Mouse (Mus musculus): ENCODE data around the gene Cep57. TPM values are rescaled to one million over a fixed set of nuclear protein-coding genes. Genes with fewer than 3 reads are reported as not detected.
A peak's percentile ranks its signal among the peaks of the same experiment; 100 is the strongest.

The Cep57 gene
- polyA plus RNA-seq, 1 experiment = 92.8 TPM

DNA sequence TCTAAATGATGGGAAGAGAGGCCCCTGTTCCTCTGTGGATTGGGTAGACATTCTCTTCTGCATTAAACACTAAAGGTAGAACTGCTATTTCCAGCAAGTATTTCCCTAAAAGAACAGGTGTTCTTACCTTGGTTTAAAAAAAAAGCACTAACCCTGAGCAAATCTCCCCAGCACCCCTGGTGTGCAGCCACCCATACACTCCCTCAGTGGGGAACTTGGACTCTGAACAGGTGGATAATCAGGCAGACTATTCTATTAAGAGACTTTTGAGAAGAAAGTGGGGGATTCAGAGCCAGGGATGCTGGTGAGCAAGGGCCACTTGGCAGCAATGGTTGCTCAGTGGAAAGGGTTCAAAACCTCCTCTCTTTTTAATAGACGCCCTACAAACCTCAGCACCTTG is 29.3 kb upstream of the Cep57 start:
- no peaks in the 10 kb centered on the region for H3K4me1 ChIP-seq (ENCODE audit: control insufficient read depth, insufficient read depth, low read length)
- no peak overlapping the region for H3K9ac ChIP-seq (ENCODE audit: low read depth, poor library complexity, severe bottlenecking)
- no peak overlapping the region for H3K27ac ChIP-seq (ENCODE audit: insufficient read depth, low read length)
- no peaks in the 10 kb centered on the region for H3K36me3 ChIP-seq (ENCODE audit: control insufficient read depth, insufficient read depth, low read length, poor library complexity, severe bottlenecking)
- no peaks in the 10 kb centered on the region for H3K9me3 ChIP-seq (replicated peaks; ENCODE audit: control insufficient read depth, insufficient read depth, low read length, poor library complexity, severe bottlenecking)
- H3K4me3 ChIP-seq (ENCODE audit: low read depth, low read length) = no peak overlapping the region
- no peaks in the 10 kb centered on the region for H3K27me3 ChIP-seq (ENCODE audit: control insufficient read depth, insufficient read depth, low read length, poor library complexity, severe bottlenecking)
- no peak for TF ChIP-seq CTCF (IDR thresholded peaks at IDR 0.05; ENCODE audit: low read depth, low read length)
- TF ChIP-seq EP300 (IDR thresholded peaks at IDR 0.05; ENCODE audit: insufficient read depth, low read depth, low read length) = no peak
- no peak for TF ChIP-seq POLR2A (IDR thresholded peaks at IDR 0.05; ENCODE audit: insufficient read depth, low read length)

DNA sequence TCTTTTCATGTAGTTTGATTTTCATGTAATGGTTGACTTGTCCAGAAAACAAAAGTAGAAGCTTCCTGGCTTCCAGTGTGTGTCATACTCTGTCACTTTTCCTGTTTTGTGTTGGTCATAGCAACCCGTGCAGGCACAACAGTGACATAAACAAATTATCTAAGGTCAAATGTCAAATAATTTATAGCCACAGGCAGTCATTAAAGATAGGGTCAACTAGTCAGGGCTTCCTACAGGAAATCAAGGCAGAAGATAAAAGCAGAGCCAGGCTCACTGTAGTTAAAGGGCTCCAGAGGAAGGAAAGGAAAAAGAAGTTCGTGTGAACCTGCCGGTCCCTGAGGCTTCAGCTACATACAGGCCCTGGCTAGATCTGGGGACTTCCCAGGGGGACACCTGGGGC is 27.0 kb upstream of the Cep57 start:
- H3K9ac ChIP-seq (ENCODE audit: low read depth, poor library complexity, severe bottlenecking) = no peak overlapping the region
- no peaks in the 10 kb centered on the region for H3K4me1 ChIP-seq (ENCODE audit: control insufficient read depth, insufficient read depth, low read length)
- H3K4me3 ChIP-seq (ENCODE audit: low read depth, low read length) = no peak overlapping the region
- H3K9me3 ChIP-seq (replicated peaks; ENCODE audit: control insufficient read depth, insufficient read depth, low read length, poor library complexity, severe bottlenecking) = no peaks in the 10 kb centered on the region
- H3K36me3 ChIP-seq (ENCODE audit: control insufficient read depth, insufficient read depth, low read length, poor library complexity, severe bottlenecking) = no peaks in the 10 kb centered on the region
- H3K27me3 ChIP-seq (ENCODE audit: control insufficient read depth, insufficient read depth, low read length, poor library complexity, severe bottlenecking) = no peaks in the 10 kb centered on the region
- no peak overlapping the region for H3K27ac ChIP-seq (ENCODE audit: insufficient read depth, low read length)
- no peak for TF ChIP-seq CTCF (IDR thresholded peaks at IDR 0.05; ENCODE audit: low read depth, low read length)
- no peak for TF ChIP-seq POLR2A (IDR thresholded peaks at IDR 0.05; ENCODE audit: insufficient read depth, low read length)
- no peak for TF ChIP-seq EP300 (IDR thresholded peaks at IDR 0.05; ENCODE audit: insufficient read depth, low read depth, low read length)

GRCm38 (mm10) chr9:13848481-13849480 is 21.9 kb upstream of the Cep57 start:
- Histone ChIP-seq H3K27me3 (ENCODE audit: control insufficient read depth, insufficient read depth, low read length, poor library complexity, severe bottlenecking) (no peaks in the 10 kb centered on the region), H3K4me1 (ENCODE audit: control insufficient read depth, insufficient read depth, low read length) (no peaks in the 10 kb centered on the region)

DNA sequence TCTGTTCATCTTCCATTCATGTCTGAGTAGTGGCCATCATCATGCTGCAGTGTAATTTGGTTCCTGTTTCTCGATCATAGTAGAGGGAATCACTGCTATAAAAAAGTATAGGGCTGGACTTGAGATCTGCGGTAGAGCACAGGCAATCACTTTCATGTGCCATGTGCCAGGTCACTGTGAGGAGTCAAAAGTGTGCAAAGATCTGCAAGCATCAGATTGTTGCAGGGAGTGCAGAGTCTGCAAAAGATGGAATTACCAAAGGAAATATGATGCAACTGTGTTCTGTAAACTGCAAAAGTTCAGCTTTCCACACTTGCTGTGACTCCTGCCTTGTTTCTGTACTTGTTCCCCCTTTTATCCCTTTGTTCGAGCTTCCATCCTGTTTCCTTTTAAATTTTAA is 20.7 kb upstream of the Cep57 start:
- H3K27me3 ChIP-seq (ENCODE audit: control insufficient read depth, insufficient read depth, low read length, poor library complexity, severe bottlenecking) = no peaks in the 10 kb centered on the region
- H3K36me3 ChIP-seq (ENCODE audit: control insufficient read depth, insufficient read depth, low read length, poor library complexity, severe bottlenecking) = peaks cover 16% of the 10 kb centered on the region
- no peak overlapping the region for H3K4me3 ChIP-seq (ENCODE audit: low read depth, low read length)
- H3K4me1 ChIP-seq (ENCODE audit: control insufficient read depth, insufficient read depth, low read length) = no peaks in the 10 kb centered on the region
- no peak overlapping the region for H3K9ac ChIP-seq (ENCODE audit: low read depth, poor library complexity, severe bottlenecking)
- no peaks in the 10 kb centered on the region for H3K9me3 ChIP-seq (replicated peaks; ENCODE audit: control insufficient read depth, insufficient read depth, low read length, poor library complexity, severe bottlenecking)
- no peak overlapping the region for H3K27ac ChIP-seq (ENCODE audit: insufficient read depth, low read length)
- no peak for TF ChIP-seq CTCF (IDR thresholded peaks at IDR 0.05; ENCODE audit: low read depth, low read length)
- TF ChIP-seq EP300 (IDR thresholded peaks at IDR 0.05; ENCODE audit: insufficient read depth, low read depth, low read length) = no peak
- no peak for TF ChIP-seq POLR2A (IDR thresholded peaks at IDR 0.05; ENCODE audit: insufficient read depth, low read length)

More at GRCm38 (mm10) chr9:13848481-13849480, 21.9 kb upstream of the Cep57 start:
- no peak overlapping the region for H3K4me3 ChIP-seq (ENCODE audit: low read depth, low read length)
- TF ChIP-seq CTCF (IDR thresholded peaks at IDR 0.05; ENCODE audit: low read depth, low read length) (peak; percentile 20), POLR2A (IDR thresholded peaks at IDR 0.05; ENCODE audit: insufficient read depth, low read length) (no peak)
- no peaks in the 10 kb centered on the region for H3K9me3 ChIP-seq (replicated peaks; ENCODE audit: control insufficient read depth, insufficient read depth, low read length, poor library complexity, severe bottlenecking)
- peaks cover 10% of the 10 kb centered on the region; the same call in 1 of the 2 replicates for H3K36me3 ChIP-seq (ENCODE audit: control insufficient read depth, insufficient read depth, low read length, poor library complexity, severe bottlenecking)
- H3K9ac ChIP-seq (ENCODE audit: low read depth, poor library complexity, severe bottlenecking) = no peak overlapping the region
- H3K27ac ChIP-seq (ENCODE audit: insufficient read depth, low read length) = no peak overlapping the region

DNA sequence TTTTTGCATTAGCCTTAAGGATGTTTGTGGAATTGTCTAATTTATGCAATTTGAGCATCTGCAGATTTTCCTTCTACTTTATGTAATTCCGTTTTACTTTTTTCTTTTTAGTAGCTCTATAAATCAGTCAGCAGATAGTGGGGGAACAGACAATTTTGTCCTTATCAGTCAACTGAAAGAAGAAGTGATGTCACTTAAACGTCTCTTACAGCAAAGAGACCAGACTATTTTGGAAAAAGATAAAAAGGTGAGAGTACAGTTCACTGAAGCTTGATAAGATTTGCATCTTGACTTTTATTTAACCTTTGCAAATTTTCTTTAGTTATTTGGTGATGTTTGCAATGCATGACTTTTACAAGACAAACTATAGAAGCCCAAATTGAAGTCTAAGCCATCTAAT is 9.8 kb upstream of the Cep57 start:
- TF ChIP-seq CTCF (IDR thresholded peaks at IDR 0.05; ENCODE audit: low read depth, low read length) = no peak
- TF ChIP-seq POLR2A (IDR thresholded peaks at IDR 0.05; ENCODE audit: insufficient read depth, low read length) = no peak
- no peak for TF ChIP-seq EP300 (IDR thresholded peaks at IDR 0.05; ENCODE audit: insufficient read depth, low read depth, low read length)
- no peaks in the 10 kb centered on the region for H3K4me1 ChIP-seq (ENCODE audit: control insufficient read depth, insufficient read depth, low read length)
- H3K9ac ChIP-seq (ENCODE audit: low read depth, poor library complexity, severe bottlenecking) = no peak overlapping the region
- peaks cover 78% of the 10 kb centered on the region for H3K36me3 ChIP-seq (ENCODE audit: control insufficient read depth, insufficient read depth, low read length, poor library complexity, severe bottlenecking)
- no peaks in the 10 kb centered on the region for H3K9me3 ChIP-seq (replicated peaks; ENCODE audit: control insufficient read depth, insufficient read depth, low read length, poor library complexity, severe bottlenecking)
- H3K27me3 ChIP-seq (ENCODE audit: control insufficient read depth, insufficient read depth, low read length, poor library complexity, severe bottlenecking) = no peaks in the 10 kb centered on the region
- no peak overlapping the region for H3K4me3 ChIP-seq (ENCODE audit: low read depth, low read length)
- no peak overlapping the region for H3K27ac ChIP-seq (ENCODE audit: insufficient read depth, low read length)

- Histone ChIP-seq H3K4me1 (ENCODE audit: control insufficient read depth, insufficient read depth, low read length) (no peaks in the 10 kb centered on the region), H3K27me3 (ENCODE audit: control insufficient read depth, insufficient read depth, low read length, poor library complexity, severe bottlenecking) (no peaks in the 10 kb centered on the region), H3K27ac (ENCODE audit: insufficient read depth, low read length) (no peak overlapping the region), H3K9me3 (replicated peaks; ENCODE audit: control insufficient read depth, insufficient read depth, low read length, poor library complexity, severe bottlenecking) (no peaks in the 10 kb centered on the region), H3K36me3 (ENCODE audit: control insufficient read depth, insufficient read depth, low read length, poor library complexity, severe bottlenecking) (peaks cover 80% of the 10 kb centered on the region), H3K9ac (ENCODE audit: low read depth, poor library complexity, severe bottlenecking) (no peak overlapping the region), H3K4me3 (ENCODE audit: low read depth, low read length) (no peak overlapping the region)
- no peak for TF ChIP-seq EP300 (IDR thresholded peaks at IDR 0.05; ENCODE audit: insufficient read depth, low read depth, low read length)
- TF ChIP-seq CTCF (IDR thresholded peaks at IDR 0.05; ENCODE audit: low read depth, low read length) = no peak
- no peak for TF ChIP-seq POLR2A (IDR thresholded peaks at IDR 0.05; ENCODE audit: insufficient read depth, low read length)
Measured at GRCm38 (mm10) chr9:13835256-13835655, 8.3 kb upstream of the Cep57 start.
